Mouse (Mus musculus) small intestine, adult 2 months (tissue): ENCODE measurements around the gene Nr1h5. TPM values are rescaled to one million over a fixed set of nuclear protein-coding genes. Genes with fewer than 3 reads are reported as not detected.

ENCODE experiments used
- H3K27ac ChIP-seq: fragments of 200-500 bp; 2 replicates; pipeline ENCODE4 v1.5.1; 2012; ENCODE audit warnings: low read depth, low read length, control low read depth, inconsistent platforms; ENCODE audit not compliant: insufficient read depth
- H3K27me3 ChIP-seq: fragments of 200-500 bp; 2 replicates; pipeline ENCODE4 v1.6.1; 2012; ENCODE audit warnings: mild to moderate bottlenecking, moderate library complexity, low read length, inconsistent platforms; ENCODE audit not compliant: control insufficient read depth, insufficient read depth
- H3K36me3 ChIP-seq: fragments of 200-500 bp; 2 replicates; pipeline ENCODE4 v1.6.1; 2012; ENCODE audit warnings: mild to moderate bottlenecking, low read length, control low read depth, inconsistent platforms; ENCODE audit not compliant: control insufficient read depth, insufficient read depth
- H3K4me1 ChIP-seq: fragments of 200-500 bp; 2 replicates; pipeline ENCODE4 v1.6.1; 2012; ENCODE audit warnings: low read length, inconsistent platforms, mixed read lengths; ENCODE audit not compliant: control insufficient read depth, insufficient read depth, insufficient read length
- H3K4me3 ChIP-seq: fragments of 200-500 bp; 2 replicates; pipeline ENCODE4 v1.5.1; 2012; ENCODE audit warnings: low read depth, mild to moderate bottlenecking, control low read depth, inconsistent platforms, low read length, moderate library complexity
- CTCF ChIP-seq: fragments of 200-500 bp; IDR thresholded peaks from 2 replicates; pipeline ENCODE4 v1.5.1; 2012; ENCODE audit warnings: low read depth, mild to moderate bottlenecking, control low read depth, inconsistent platforms, low read length, moderate library complexity, mixed read lengths; ENCODE audit not compliant: insufficient replicate concordance, insufficient read length; ENCODE audit errors: extremely low read depth
- POLR2A ChIP-seq: fragments of 200-500 bp; IDR thresholded peaks from 2 replicates; pipeline ENCODE4 v1.6.1; 2012; ENCODE audit warnings: low read depth, mild to moderate bottlenecking, control low read depth, inconsistent platforms, low read length, moderate library complexity
- WGBS: fragments of 180-500 bp; shearing (Covaris S2); methylation state at CpG from one replicate; pipeline ENCODE4 v1.1.7; 2018; 5-methylcytosine and 5-hydroxymethylcytosine counted together
- polyA plus RNA-seq: library from polyadenylated mRNA; depleted of rRNA; stranded (reverse); fragments of >200 nt; gene quantifications from 2 replicates; pipeline ENCODE4 v1.2.3, GENCODE M21; 2012; rRNA removed

Gene Nr1h5
- polyA plus RNA-seq, 1 experiment, result not detected

- no peaks in the 10 kb centered on the region for H3K27me3 ChIP-seq
- H3K4me3 ChIP-seq, result no peak overlapping the region
- no peaks in the 10 kb centered on the region for H3K4me1 ChIP-seq
- H3K36me3 ChIP-seq, result no peaks in the 10 kb centered on the region
- 88% methylated on average over 3 of the region's 3 CpGs for WGBS
- H3K27ac ChIP-seq, result no peak overlapping the region
- TF ChIP-seq POLR2A, result no peak
- no peak for TF ChIP-seq CTCF
Observed at GRCm38 (mm10) chr3:102955143-102955542, 8.8 kb downstream of the Nr1h5 start.

GRCm38 (mm10) chr3:102954476-102954875, 9.5 kb downstream of the Nr1h5 start:
- 88% methylated on average over 12 of the region's 12 CpGs for WGBS

GRCm38 (mm10) chr3:102946861-102947260, 17.1 kb downstream of the Nr1h5 start:
- Histone ChIP-seq H3K4me3 (no peak overlapping the region), H3K4me1 (no peaks in the 10 kb centered on the region), H3K27me3 (no peaks in the 10 kb centered on the region), H3K27ac (no peak overlapping the region), H3K36me3 (no peaks in the 10 kb centered on the region)
- WGBS, result 20% methylated on average over 5 of the region's 5 CpGs
- TF ChIP-seq CTCF, result no peak
- no peak for TF ChIP-seq POLR2A

More at GRCm38 (mm10) chr3:102954476-102954875, 9.5 kb downstream of the Nr1h5 start:
- no peaks in the 10 kb centered on the region for H3K4me1 ChIP-seq
- no peak overlapping the region for H3K4me3 ChIP-seq
- H3K27ac ChIP-seq, result no peak overlapping the region
- no peak for TF ChIP-seq CTCF
- TF ChIP-seq POLR2A, result no peak
- no peaks in the 10 kb centered on the region for H3K27me3 ChIP-seq
- H3K36me3 ChIP-seq, result no peaks in the 10 kb centered on the region

- Histone ChIP-seq H3K27ac (no peak overlapping the region), H3K4me1 (no peaks in the 10 kb centered on the region), H3K27me3 (no peaks in the 10 kb centered on the region), H3K36me3 (no peaks in the 10 kb centered on the region), H3K4me3 (no peak overlapping the region)
- no peak for TF ChIP-seq CTCF
- no peak for TF ChIP-seq POLR2A
- WGBS, result 47% methylated on average over 3 of the region's 3 CpGs
Observed at GRCm38 (mm10) chr3:102946312-102946711, 17.6 kb downstream of the Nr1h5 start.

GRCm38 (mm10) chr3:102938100-102938499, 25.8 kb downstream of the Nr1h5 start:
- H3K4me1 ChIP-seq, result no peaks in the 10 kb centered on the region
- H3K27ac ChIP-seq, result no peak overlapping the region
- WGBS, result 93% methylated on average over 1 of the region's 1 CpGs
- H3K36me3 ChIP-seq, result no peaks in the 10 kb centered on the region
- H3K27me3 ChIP-seq, result no peaks in the 10 kb centered on the region
- TF ChIP-seq CTCF, result no peak
- TF ChIP-seq POLR2A, result no peak
- no peak overlapping the region for H3K4me3 ChIP-seq

- no peaks in the 10 kb centered on the region for H3K36me3 ChIP-seq
- H3K4me3 ChIP-seq, result no peak within 1 kb of the TSS
- H3K27ac ChIP-seq, result no peak within 1 kb of the TSS
- no peak for TF ChIP-seq POLR2A
- no peak for TF ChIP-seq CTCF
- H3K4me1 ChIP-seq, result no peaks in the 10 kb centered on the region
- 92% methylated on average over 78 of the region's 78 CpGs for WGBS
- no peaks in the 10 kb centered on the region for H3K27me3 ChIP-seq
Observed at GRCm38 (mm10) chr3:102935451-102936354, 28.2 kb downstream of the Nr1h5 start, which contains the start of gene Sycp1. Sycp1 (minus strand) TSS chr3:102936100.

- Histone ChIP-seq H3K36me3 (no peaks in the 10 kb centered on the region), H3K4me1 (no peaks in the 10 kb centered on the region), H3K27ac (no peak overlapping the region), H3K4me3 (no peak overlapping the region), H3K27me3 (no peaks in the 10 kb centered on the region)
- WGBS, result 79% methylated on average over 1 of the region's 1 CpGs
- TF ChIP-seq POLR2A, result no peak
- TF ChIP-seq CTCF, result no peak
Observed at GRCm38 (mm10) chr3:102899136-102899535, 64.8 kb downstream of the Nr1h5 start.

Other genes starting within 250 kb of the Nr1h5 start
- gene Tspan2, start 229.6 kb downstream of the Nr1h5 start, polyA plus RNA-seq, result 0.65 and 0.86 TPM in 2 replicates
- not detected in 2 replicates for gene Tshb, start 181.4 kb downstream of the Nr1h5 start, polyA plus RNA-seq
- not detected in 2 replicates for gene Sycp1, start 28.0 kb downstream of the Nr1h5 start, polyA plus RNA-seq
- 5.1 and 10.8 TPM in 2 replicates for gene Sike1, start 31.6 kb upstream of the Nr1h5 start, polyA plus RNA-seq
- 4.1 and 9.2 TPM in 2 replicates for gene Csde1, start 56.3 kb upstream of the Nr1h5 start, polyA plus RNA-seq
- gene Nras, start 94.2 kb upstream of the Nr1h5 start, polyA plus RNA-seq, result 5.2 and 8.6 TPM in 2 replicates
- gene Ampd1, start 109.9 kb upstream of the Nr1h5 start, polyA plus RNA-seq, result not detected in 2 replicates
- gene Dennd2c, start 138.5 kb upstream of the Nr1h5 start, polyA plus RNA-seq, result 0.08 and 0.15 TPM in 2 replicates
- 7.1 and 10.2 TPM in 2 replicates for gene Bcas2, start 207.5 kb upstream of the Nr1h5 start, polyA plus RNA-seq